Mouse (Mus musculus) liver, embryonic 15.5 days (tissue): ENCODE data around the gene Fam118a. TPM values are rescaled to one million over a fixed set of nuclear protein-coding genes. Genes with fewer than 3 reads are reported as not detected.
"Not testable (repeated sequence)": the region's sequence is repeated elsewhere in the genome, so short reads cannot be mapped to it uniquely, and the experiment has no call there.

Source experiments
- ATAC-seq: fragments of 200-750 bp; cut with Nextera tagmentation; 2 replicates; pipeline ENCODE4 v1.8.0; 2017; ENCODE audit warnings: moderate number of reproducible peaks, mild to moderate bottlenecking, moderate library complexity; ENCODE audit not compliant: insufficient read depth
- H3K27ac ChIP-seq: fragments of 300-500 bp; sonication (generic); replicated peaks from 2 replicates; pipeline ENCODE4 v1.5.1; 2015; ENCODE audit warnings: mild to moderate bottlenecking, inconsistent platforms
- H3K27me3 ChIP-seq: fragments of 300-500 bp; sonication (generic); 2 replicates; pipeline ENCODE4 v1.6.1; 2015; ENCODE audit warnings: mild to moderate bottlenecking, inconsistent platforms
- H3K36me3 ChIP-seq: fragments of 300-500 bp; sonication (generic); replicated peaks from 2 replicates; pipeline ENCODE4 v1.6.1; 2015; ENCODE audit warnings: moderate library complexity, mild to moderate bottlenecking, inconsistent platforms
- H3K4me1 ChIP-seq: fragments of 300-500 bp; sonication (generic); replicated peaks from 2 replicates; pipeline ENCODE4 v1.6.1; 2015; ENCODE audit warnings: inconsistent platforms
- H3K4me2 ChIP-seq: fragments of 300-500 bp; sonication (generic); 2 replicates; pipeline ENCODE4 v1.6.1; 2015; ENCODE audit warnings: moderate library complexity, mild to moderate bottlenecking, inconsistent platforms
- H3K4me3 ChIP-seq: fragments of 300-500 bp; sonication (generic); replicated peaks from 2 replicates; pipeline ENCODE4 v1.5.1; 2015; ENCODE audit warnings: mild to moderate bottlenecking, inconsistent platforms
- H3K9ac ChIP-seq: fragments of 300-500 bp; sonication (generic); 2 replicates; pipeline ENCODE4 v1.6.1; 2015; ENCODE audit warnings: moderate library complexity, mild to moderate bottlenecking, inconsistent platforms
- H3K9me3 ChIP-seq: fragments of 300-500 bp; sonication (generic); replicated peaks from 2 replicates; pipeline ENCODE4 v1.6.1; 2016; ENCODE audit warnings: inconsistent platforms
- WGBS: fragments of 180-500 bp; shearing (Covaris S2); methylation state at CpG from one replicate; pipeline ENCODE4 v1.1.7; 2015; ENCODE audit warnings: mixed read lengths; ENCODE audit not compliant: insufficient replicate concordance; 5-methylcytosine and 5-hydroxymethylcytosine counted together
- polyA plus RNA-seq: library from polyadenylated mRNA; unstranded; fragments of >200 nt; fragmentation: Nextera tagmentation; extraction: Ambion mirVana; gene quantifications from 2 replicates; pipeline ENCODE4 v1.2.1, GENCODE M21; 2015

Gene Fam118a
- 6.0 and 7.5 TPM in 2 replicates for polyA plus RNA-seq

DNA sequence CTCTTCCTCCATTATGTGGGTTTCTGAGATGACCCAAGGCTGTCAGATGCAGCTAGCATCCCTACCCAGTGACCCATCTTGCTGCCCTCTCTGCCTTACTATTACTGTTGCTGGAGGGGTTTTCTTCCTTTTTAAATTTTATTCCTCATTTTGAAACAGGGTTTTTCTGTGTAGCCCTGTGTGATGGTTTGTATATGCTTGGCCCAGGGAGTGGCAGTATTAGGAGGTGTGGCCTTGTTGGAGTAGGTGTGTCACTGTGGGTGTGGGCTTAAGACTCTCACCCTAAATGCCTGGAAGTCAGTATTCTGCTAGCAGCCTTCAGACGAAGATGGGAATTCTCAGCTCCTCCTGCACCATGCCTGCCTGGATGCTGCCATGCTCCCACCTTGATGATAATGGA is at the start of gene Fam118a:
TSS of gene Fam118a (plus strand) at position 301 of the 400 bp plus-strand sequence.
- not testable (repeated sequence) for H3K4me2 ChIP-seq, H3K4me3 ChIP-seq, H3K27ac ChIP-seq, H3K9me3 ChIP-seq, H3K36me3 ChIP-seq, H3K9ac ChIP-seq, H3K4me1 ChIP-seq, ATAC-seq, H3K27me3 ChIP-seq
- 19% methylated on average over 1 of the region's 1 CpGs for WGBS

DNA sequence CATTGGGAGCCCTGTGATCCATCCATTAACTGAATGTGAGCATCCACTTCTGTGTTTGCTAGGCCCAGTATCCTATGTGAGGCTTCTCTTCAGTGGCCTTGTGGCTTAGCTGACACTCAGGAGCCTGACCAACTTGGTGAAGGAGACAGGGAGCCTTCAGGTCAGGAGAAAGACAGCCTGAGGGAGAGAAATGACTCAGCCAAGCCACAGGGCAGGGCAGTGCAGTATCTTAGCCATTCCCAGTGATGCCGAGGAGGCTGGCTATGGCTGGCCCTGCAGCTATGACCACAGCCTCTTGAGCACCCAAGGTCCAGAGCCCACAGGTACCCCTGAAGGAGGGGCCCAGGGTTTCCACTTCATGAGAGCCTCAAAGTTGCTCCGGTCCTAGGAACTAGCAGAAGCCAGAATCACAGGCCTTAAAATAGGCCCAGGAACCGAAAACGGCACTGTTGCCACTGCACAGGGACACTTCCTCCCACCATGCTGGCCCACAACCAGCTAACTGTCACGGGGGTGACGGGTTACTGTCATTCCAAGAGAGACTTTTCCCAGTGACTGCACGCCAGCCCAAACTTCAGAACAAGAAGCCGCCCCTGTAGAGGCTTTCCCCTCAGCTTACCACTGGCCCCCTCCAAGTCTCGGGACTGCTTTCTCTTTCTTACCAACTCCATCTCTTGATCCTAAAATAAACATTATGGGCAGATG is 47.0 kb upstream of the Fam118a start:
- peaks cover 3% of the 10 kb centered on the region; the same call in 1 of the 2 replicates for H3K4me1 ChIP-seq
- ATAC-seq: no peak
- no peaks in the 10 kb centered on the region for H3K36me3 ChIP-seq
- no peaks in the 10 kb centered on the region for H3K9me3 ChIP-seq
- H3K4me3 ChIP-seq: no peak overlapping the region
- WGBS: 48% methylated on average over 9 of the region's 9 CpGs
- no peak overlapping the region for H3K27ac ChIP-seq
- peaks cover 18% of the 10 kb centered on the region for H3K27me3 ChIP-seq
- no peak overlapping the region for H3K4me2 ChIP-seq
- H3K9ac ChIP-seq: no peak overlapping the region

DNA sequence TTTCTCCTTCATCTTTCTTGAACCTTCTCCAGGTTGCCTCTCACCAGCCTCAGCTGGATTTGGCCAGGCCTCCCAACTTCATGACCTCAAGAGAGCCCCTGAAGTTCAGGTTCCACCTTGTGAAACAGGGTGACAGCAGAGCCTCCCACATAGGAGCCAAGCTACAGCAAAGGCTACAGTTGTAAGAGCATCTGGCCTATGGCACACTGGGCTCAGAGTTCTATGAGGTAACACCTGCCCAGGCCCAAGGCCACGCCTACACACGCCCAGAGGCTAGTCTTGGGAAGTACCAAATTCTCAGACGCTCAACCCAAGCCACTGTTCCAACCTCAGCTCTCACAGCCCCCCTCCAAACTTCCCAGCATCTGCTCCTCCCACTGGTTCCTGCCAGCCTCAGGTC is 45.9 kb upstream of the Fam118a start:
- Histone ChIP-seq H3K9ac (no peak overlapping the region), H3K27ac (no peak overlapping the region), H3K4me2 (no peak overlapping the region), H3K4me1 (peaks cover 14% of the 10 kb centered on the region), H3K9me3 (no peaks in the 10 kb centered on the region), H3K36me3 (no peaks in the 10 kb centered on the region), H3K4me3 (no peak overlapping the region), H3K27me3 (peaks cover 27% of the 10 kb centered on the region)
- WGBS: 51% methylated on average over 3 of the region's 3 CpGs
- no peak for ATAC-seq

- no peaks in the 10 kb centered on the region for H3K9me3 ChIP-seq
- ATAC-seq: no peak
- no peak overlapping the region for H3K9ac ChIP-seq
- peaks cover 21% of the 10 kb centered on the region for H3K4me1 ChIP-seq
- H3K27ac ChIP-seq: no peak overlapping the region
- WGBS: 67% methylated on average over 7 of the region's 7 CpGs
- peaks cover 34% of the 10 kb centered on the region for H3K27me3 ChIP-seq
- H3K4me3 ChIP-seq: no peak overlapping the region
- no peak overlapping the region for H3K4me2 ChIP-seq
- H3K36me3 ChIP-seq: no peaks in the 10 kb centered on the region
Observed at GRCm38 (mm10) chr15:84983721-84984120, 45.0 kb upstream of the Fam118a start.

GRCm38 (mm10) chr15:84985516-84986160 is 43.1 kb upstream of the Fam118a start:
- no peaks in the 10 kb centered on the region for H3K9me3 ChIP-seq
- no peak overlapping the region for H3K27ac ChIP-seq
- peaks cover 21% of the 10 kb centered on the region for H3K4me1 ChIP-seq
- H3K36me3 ChIP-seq: no peaks in the 10 kb centered on the region
- H3K4me3 ChIP-seq: no peak overlapping the region
- no peak overlapping the region for H3K9ac ChIP-seq
- ATAC-seq: no peak
- no peak overlapping the region for H3K4me2 ChIP-seq
- 73% methylated on average over 12 of the region's 12 CpGs for WGBS
- peaks cover 46% of the 10 kb centered on the region for H3K27me3 ChIP-seq

GRCm38 (mm10) chr15:84986171-84987019 is 42.4 kb upstream of the Fam118a start:
- peaks cover 46% of the 10 kb centered on the region for H3K27me3 ChIP-seq
- H3K4me1 ChIP-seq: peaks cover 21% of the 10 kb centered on the region
- H3K4me3 ChIP-seq: peak overlapping the region; percentile 62
- ATAC-seq: no peak
- no peaks in the 10 kb centered on the region for H3K9me3 ChIP-seq
- no peak overlapping the region for H3K27ac ChIP-seq
- H3K9ac ChIP-seq: no peak overlapping the region
- peak overlapping the region; percentile 85 for H3K4me2 ChIP-seq
- H3K36me3 ChIP-seq: no peaks in the 10 kb centered on the region
- WGBS: 27% methylated on average over 4 of the region's 4 CpGs

DNA sequence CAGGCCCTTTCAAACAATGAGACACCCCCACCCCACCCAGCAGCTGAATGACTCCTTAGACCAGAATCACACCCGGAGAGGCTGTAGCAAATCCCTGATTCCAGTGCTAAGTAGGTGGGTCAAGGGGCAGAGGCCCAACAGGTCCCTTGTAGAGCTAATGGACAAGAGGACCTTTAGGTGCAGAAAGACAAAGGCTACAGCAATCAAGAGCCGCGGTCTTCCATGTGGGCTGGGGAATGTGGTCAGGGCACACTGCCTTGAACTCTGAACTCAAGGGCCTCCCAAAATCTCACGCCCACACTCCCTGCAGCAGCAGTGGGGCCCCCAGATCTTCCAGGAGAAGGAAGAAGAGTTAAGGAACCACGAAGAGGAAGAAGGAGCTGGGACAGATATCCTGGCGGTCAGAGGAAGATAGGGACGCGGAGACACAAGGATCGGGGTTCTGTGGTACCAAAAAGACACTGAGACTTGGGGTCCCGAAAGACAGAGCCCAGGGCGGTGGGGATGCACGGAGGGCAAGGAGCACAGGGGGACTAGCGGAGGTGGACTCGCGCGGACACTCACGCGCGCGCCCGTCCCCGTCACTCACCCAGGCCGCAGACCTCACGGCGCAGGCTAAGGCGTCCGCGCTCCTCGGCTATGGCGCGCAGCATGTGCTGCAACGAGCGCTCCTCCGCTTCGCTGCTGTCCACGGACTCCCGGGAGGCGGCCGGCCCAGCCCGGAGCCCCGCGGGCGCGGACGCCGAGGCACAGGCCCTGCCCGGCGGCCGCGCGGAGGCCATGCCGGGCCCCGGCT is 41.5 kb upstream of the Fam118a start:
- H3K9ac ChIP-seq: peak overlapping the region; percentile 58
- peak; percentile 62 for ATAC-seq
- peak overlapping the region; percentile 62 for H3K4me3 ChIP-seq
- under 1% methylated on average over 53 of the region's 53 CpGs for WGBS
- H3K4me2 ChIP-seq: peak overlapping the region; percentile 85
- no peaks in the 10 kb centered on the region for H3K9me3 ChIP-seq
- H3K27me3 ChIP-seq: peaks cover 46% of the 10 kb centered on the region
- 0 out of 2 replicates have a peak overlapping the region, but pooled peaks have one; percentile 33 for H3K27ac ChIP-seq
- H3K36me3 ChIP-seq: no peaks in the 10 kb centered on the region
- H3K4me1 ChIP-seq: peaks cover 21% of the 10 kb centered on the region

- peak within 1 kb of the TSS; percentile 85 for H3K4me2 ChIP-seq
- H3K4me1 ChIP-seq: peaks cover 21% of the 10 kb centered on the region
- H3K9me3 ChIP-seq: no peaks in the 10 kb centered on the region
- H3K27me3 ChIP-seq: peaks cover 46% of the 10 kb centered on the region
- H3K4me3 ChIP-seq: peak within 1 kb of the TSS; percentile 62
- peak; percentile 88 for ATAC-seq
- H3K27ac ChIP-seq: 0 out of 2 replicates have a peak within 1 kb of the TSS, but pooled peaks have one; percentile 33
- 2% methylated on average over 48 of the region's 59 CpGs for WGBS
- H3K9ac ChIP-seq: peak within 1 kb of the TSS; percentile 58
- H3K36me3 ChIP-seq: no peaks in the 10 kb centered on the region
Observed at GRCm38 (mm10) chr15:84987874-84988825, 40.6 kb upstream of the Fam118a start, which contains the start of gene 5031439G07Rik. Gene 5031439G07Rik, minus strand, starts transcription at chr15:84988551.

- Histone ChIP-seq H3K36me3 (no peaks in the 10 kb centered on the region), H3K4me1 (peaks cover 21% of the 10 kb centered on the region), H3K27ac (no peak overlapping the region), H3K27me3 (peaks cover 46% of the 10 kb centered on the region), H3K4me2 (no peak overlapping the region), H3K4me3 (no peak overlapping the region), H3K9me3 (no peaks in the 10 kb centered on the region), H3K9ac (no peak overlapping the region)
- WGBS: 60% methylated on average over 3 of the region's 3 CpGs
- ATAC-seq: no peak
Observed at GRCm38 (mm10) chr15:84989098-84989497, 39.6 kb upstream of the Fam118a start.
